Mouse (Mus musculus) erythroid progenitor cell, adult 5-6 weeks (primary cell): ENCODE data around the gene Dglucy. TPM values are rescaled to one million over a fixed set of nuclear protein-coding genes. Genes with fewer than 3 reads are reported as not detected.

Experiments used
- ATAC-seq: replicated peaks from 2 replicates; pipeline ENCODE4 v1.8.0; 2016; ENCODE audit warnings: moderate number of reproducible peaks, mild to moderate bottlenecking, moderate TSS enrichment, inconsistent platforms; ENCODE audit not compliant: poor library complexity, low FRiP score, severe bottlenecking
- total RNA-seq, 2 experiments: library from RNA; stranded (forward) in 1 of 2; stranded (reverse) in 1 of 2; fragments of 150-400 nt in 1 of 2; fragments of 186-747, 209-891 nt in 1 of 2; gene quantifications; 2 replicates each; pipeline versions ENCODE4 v1.2.3 to v1.2.4; 2015 to 2017; ENCODE audit warnings: low replicate concordance in 2 of 2

Dglucy gene
- total RNA-seq, 2 experiments from 2014 or later: 0.42 TPM; not detected in 1

DNA sequence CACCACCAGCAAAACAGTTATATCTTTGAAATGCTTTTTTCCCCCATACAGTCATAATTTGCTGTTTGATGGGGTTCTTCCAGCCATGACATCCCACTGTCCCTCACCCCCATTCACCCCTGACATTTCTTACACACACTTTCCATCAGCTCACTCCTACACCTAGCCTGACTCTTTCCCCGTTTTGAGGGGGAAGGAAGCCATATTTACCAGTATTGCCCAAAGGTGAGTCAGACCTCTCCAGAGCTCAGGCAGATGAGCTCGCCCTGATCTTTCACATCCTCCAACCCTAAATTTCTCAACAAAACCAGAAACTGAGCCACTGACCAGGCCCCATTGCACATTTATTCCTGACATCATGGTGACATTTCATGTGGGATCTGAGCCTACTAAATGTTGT is 93.0 kb downstream of the Dglucy start:
- ATAC-seq: no peak

DNA sequence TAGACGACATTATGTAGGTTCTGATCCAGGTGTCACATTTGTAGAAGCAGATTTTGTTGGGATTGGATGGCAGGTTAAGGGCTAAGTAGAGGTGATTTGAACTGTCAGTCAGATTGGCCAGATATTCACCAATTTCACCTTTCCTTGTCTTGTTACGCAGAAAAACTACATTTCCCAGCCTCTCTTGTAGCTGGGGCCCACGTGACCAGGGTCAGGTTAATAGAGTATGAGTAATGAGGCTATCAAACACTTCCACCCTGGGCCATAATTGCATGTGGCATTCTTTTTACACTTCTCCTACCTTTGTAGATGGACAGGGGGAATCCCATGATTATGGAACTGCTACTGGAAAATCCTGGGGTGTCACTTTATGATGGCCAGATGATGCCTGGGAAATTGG is 94.8 kb downstream of the Dglucy start:
- no peak for ATAC-seq

DNA sequence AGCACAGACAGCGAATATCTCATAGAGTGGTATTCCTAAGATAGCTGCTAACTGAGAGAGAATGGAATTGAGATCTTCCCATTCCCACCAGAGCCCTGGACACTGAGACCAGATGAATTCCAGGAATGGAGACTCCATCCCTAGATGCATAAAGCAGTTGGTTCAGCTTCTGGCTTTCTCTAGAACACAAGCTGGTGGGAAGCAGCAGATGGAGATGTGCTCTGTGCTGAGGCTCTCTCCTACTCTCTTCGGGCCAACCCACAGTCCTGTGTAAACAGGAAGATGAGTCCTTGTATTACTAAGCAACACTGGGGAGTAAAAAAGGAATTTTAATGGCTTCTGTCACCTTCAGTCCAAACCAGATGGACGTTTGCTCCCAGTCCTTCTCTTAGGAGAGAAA is 96.7 kb downstream of the Dglucy start:
- ATAC-seq: no peak

DNA sequence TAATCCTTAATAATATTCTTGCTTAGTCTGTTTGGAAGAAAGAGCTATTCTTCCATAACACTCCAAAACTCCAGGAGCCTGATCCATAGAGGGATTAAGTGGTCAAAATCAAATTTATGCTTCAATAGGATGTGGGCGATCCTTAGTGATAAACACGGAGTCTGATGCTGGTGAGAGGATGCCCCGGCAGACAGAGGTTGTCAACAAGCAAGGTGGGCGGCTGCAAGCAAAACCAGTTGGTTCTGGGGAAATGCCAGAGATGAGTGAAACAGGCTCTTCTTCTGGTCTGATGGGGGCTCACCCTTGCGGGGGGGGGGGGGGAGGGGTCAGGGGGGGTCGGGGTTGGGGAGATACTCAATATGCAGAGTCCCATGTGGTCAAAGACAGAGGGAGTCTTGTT is 97.1 kb downstream of the Dglucy start:
- no peak for ATAC-seq

DNA sequence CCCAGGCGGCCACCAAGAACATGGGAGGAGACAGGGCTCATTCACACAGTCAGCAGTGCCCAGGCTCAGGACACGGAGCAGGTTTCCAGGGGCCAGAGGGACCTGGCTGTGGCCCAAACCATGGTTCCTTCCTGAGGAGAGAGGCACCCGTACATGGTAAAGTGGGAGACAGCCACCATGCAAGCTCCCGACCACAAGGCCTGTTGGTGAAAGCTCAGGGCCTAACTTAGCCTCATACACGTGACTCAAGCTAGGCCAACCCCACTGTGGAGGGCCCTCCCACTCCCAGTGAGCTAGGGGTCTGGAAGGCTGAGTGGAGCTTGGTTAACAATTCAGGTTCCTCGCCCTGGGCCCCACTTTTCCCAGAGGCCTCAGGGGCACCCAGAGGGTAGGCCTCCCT is 99.1 kb downstream of the Dglucy start:
- ATAC-seq: no peak

DNA sequence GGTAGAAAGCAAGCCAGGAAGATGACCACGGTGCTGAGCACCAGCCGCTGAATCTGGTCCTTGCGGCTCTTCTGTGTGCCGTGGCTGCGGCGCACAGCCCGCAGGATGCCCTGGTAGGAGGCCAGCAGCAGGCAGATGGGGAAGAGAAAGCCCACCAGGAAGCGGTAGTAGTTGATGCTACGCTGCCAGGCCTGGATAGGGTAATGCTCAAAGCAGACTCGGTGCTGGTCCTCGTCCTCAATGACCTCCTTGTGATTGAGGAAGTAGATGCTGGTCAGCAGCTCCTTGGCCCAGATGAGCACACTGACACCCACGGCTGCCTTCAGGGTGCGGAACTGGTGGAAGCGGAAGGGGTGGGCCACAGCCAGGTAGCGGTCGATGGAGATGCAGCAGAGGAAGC is 99.7 kb downstream of the Dglucy start:
- no peak for ATAC-seq

DNA sequence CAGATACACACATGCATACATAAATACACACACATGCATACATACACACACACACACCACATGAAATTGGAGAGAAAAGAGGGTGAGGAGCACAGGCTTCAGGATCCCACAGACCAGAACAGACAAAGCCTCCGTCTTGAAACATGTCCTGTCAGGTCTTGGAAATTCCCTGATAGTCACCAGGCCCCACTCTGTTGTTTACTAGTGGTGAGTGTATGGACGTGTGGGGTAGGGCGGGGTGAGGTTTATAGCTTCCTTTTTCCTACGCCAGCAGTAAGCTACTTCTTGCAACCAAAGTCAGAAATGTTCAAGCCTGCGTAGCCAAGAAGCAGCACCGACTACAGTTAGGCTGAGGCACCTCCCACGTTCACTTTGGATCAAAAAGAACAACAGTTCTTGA is 104.3 kb downstream of the Dglucy start:
- ATAC-seq: no peak

DNA sequence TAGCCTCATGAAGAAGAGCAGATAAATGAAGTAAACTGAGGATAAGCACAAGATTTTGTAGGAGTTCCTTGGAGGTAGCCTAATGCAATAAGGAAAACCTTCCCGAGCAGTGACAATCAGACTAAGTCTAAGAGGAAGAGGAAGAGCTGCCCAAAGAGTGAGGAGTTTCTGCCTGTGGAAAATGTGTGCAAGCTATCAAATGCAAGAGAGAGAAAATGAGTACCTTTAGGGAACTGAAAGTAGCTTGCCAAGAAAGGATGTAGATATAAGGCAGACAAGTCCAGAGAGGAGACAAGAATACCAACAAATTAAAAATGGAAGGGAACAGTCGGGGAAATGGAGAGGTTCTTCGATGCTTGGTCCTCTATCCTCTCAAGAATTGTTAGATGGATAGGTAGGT is 106.7 kb downstream of the Dglucy start:
- ATAC-seq: no peak

DNA sequence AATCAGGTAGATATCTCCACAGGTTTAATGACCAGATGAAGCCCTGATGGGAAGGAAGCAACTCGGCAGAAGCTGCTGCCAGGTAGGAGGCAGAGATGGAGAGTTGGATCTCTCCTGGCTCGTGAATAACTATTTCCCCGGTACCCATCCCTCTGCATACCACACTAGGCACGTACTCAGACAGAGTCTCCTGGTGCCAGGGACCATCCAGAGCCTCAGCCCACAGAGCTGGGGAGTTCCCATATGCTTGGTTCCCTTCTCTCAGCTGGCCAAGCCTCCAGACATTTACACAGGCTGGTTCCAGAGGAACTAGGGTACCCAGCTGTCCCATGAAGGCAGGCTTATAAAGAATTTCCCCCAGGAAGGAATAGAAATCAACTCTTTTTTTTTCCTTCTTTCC is 108.0 kb downstream of the Dglucy start:
- no peak for ATAC-seq

DNA sequence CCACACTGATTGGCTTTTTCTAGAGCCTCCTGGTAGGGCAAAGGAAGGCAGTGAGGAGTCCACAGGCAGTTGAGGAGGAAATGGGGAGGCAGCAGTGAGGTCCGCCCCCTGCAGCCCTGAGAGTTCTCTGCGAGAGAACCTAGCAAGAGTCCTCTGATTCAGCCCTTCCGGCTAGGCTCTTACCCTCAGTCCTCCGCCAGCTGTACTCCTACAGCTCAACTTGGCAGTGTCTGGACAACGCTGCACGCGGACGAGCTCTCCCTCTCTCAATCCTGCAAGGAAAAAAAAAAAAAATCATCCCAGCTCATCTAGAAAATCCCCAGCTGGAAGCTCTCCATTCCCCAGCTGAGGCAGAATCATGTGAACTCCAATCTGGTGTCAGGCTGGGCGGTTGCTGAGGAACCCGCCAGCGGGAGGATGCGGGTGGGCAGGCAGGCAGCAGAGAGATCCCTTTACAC is 109.0 kb downstream of the Dglucy start:
- ATAC-seq: no peak

DNA sequence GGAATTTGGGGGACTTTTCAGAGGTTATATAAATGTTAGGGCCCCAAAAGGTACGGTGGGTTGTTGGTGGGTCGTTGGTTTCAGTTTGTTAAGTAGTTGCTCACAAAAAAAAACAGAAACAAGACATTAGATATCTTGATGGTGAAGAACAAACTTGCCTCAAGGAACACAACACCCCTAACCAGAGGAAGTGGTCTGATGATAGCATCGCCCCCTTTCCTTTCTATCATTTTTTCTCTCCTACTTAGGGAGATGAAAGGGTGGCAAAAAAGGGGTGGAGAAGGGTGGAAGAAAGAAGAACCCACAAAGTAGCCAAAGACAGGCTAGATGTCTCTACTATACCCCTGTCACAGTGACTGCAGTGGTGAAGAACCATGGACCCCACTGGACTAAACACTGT is 111.7 kb downstream of the Dglucy start:
- ATAC-seq: no peak

DNA sequence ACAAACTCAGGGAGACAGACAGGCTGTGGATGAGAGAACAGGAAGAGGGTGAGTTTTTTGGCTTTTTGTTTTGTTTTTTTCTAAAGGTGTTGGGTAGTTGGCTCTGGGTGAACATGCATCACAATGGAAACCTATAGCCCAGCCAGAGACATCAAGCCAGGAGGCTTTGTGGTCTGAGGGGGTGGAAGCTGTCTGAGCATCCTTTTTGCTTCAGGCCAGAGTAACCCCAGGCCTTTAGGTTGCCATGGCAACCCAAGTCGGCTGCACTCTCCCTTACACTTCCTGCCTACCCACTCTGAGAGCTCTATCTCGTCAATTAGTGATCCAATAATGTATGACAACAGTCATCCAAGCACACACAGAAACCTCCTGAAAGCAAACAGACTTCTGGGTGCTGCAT is 116.6 kb downstream of the Dglucy start:
- no peak for ATAC-seq

DNA sequence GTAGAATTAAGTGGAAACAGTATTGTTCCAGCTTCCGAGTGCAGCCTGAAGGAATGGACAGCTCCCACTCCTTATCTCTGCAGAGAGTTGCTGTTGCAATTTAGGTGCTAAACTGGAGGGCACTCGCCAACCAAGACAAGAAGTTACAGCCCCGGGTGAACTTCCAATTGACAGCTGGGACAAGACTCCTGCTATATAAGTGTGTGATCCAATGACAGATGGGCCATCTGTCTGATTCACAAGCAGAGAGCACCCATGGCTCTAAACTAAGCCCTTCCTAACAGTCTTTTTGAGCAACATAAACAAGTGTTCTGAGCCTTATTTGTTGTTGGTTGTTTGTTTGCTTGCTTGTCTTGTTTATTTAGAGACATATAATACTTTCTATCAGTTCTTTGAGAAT is 117.8 kb downstream of the Dglucy start:
- no peak for ATAC-seq

DNA sequence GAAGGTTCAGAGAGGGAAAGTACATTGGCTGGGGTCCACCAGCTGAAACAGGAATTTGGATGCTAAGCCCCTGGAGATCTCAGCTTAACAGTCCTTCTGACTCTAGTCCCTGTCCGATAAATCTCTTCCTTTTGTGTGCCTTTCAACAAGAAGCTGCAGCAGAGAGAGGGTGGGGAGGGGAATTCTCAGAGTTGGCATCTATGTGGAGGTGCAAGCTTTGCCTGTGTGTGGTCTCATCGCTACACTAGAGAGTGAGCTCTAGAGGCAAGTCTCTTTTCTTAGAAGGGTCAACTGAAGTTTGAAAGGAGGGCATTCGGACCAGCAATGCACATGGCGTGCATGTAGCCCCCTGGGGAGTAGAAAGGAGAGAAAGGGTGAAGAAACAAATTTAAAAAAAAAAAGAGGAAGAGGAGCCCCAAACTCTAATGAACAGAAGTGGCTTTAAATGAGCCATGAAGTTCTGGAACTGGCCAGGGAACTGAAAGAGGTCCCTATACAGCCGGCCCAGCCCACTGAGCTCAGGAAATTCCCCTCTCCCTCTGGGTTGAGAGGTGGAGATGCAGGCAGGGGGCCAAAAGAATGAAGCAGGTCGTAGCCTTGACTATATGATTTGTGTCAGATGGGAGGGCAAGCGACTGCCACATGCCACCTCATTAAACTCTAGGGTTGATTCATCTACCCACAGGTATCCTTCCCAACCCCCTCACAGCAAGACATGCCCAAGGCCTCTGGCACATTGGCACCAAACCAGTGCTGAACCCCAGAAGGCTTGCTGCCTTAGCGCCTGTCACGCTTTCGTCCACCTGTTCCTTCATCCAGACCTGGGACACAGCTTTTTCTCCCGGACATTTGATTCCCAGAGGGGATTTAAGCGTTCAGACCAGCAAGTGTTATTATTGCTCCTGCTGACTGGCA is 119.1 kb downstream of the Dglucy start:
- ATAC-seq: no peak

DNA sequence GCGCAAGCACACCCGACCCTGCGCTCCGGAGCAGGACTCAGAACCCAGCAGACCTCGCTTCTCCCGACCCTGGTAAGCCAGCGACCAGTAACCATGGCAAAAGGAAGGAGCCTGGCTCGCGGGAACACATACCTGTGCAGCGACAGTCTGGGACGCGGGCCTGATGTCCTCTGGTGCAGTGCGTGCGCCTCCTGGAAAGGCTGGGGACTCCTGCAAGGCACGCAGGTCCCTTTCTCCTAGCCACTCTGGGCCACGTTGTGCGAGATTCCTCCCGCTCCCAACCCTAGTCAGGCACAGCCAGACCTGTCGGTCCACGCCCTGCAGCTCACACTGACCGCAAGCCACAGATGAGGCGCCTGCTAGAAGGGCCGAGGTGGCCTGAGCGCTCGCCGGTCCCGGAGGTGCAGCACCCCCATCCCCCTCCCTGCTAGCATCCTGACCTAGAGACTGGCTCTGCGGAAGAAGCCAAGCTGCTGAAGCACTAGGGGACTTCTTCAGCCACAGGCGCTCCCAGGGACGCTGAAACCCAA is 120.3 kb downstream of the Dglucy start:
- no peak for ATAC-seq

DNA sequence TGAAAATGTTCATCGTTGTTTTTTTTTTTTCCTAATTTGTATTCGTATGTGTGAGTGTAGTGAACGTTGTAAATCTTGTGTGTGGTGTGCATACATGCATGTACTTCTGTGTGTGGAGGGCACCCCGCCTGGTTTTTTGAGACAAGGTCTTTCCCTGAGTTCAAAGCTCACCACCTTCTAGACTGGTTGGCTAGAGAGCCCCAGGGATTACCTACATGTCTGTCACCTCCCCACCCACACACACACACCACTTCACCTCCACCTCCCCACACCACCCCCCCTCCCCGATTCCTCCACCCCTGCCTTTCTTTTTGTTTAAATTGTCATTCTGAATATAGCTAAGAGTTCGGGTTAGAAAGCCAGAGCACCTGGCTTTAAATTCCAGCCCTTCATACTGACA is 122.0 kb downstream of the Dglucy start:
- no peak for ATAC-seq

DNA sequence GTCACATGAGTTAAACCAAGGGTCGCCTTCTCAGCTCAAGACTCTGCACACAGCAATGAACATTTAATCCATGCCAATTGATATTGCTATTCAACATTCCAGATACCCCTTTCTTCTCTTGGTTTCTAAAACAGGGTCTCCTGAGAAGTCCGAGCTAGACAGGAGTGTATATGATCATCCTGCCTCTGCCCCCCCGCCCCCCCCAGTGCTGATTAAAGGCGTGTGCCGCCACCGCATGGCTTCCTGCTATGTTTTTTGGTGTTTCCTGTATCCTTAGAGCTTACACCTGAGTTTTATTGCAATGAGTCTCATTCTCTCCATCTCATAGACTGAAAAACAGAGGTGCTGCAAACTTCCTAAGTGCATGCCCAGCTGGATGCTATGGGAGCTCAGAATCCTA is 122.5 kb downstream of the Dglucy start:
- ATAC-seq: no peak

DNA sequence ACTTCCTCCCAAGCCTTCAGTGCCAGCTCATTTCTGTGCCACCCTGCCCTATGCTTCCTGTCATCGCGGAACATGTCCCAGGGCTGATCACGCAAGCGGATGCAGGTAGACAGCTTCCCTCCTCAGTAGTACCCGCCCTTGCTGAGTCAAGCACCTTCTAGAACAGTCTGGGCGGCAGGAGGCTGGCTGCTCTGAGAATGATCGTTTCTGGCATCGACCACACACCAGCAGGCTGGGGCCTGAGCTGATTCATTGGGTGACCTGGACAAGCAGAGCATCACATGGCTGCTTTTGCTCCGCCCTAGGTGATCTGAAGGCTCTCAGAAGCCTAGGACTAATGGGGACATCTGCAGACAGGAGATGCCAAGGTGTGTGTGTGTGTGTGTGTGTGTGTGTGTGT is 124.9 kb downstream of the Dglucy start:
- no peak for ATAC-seq

DNA sequence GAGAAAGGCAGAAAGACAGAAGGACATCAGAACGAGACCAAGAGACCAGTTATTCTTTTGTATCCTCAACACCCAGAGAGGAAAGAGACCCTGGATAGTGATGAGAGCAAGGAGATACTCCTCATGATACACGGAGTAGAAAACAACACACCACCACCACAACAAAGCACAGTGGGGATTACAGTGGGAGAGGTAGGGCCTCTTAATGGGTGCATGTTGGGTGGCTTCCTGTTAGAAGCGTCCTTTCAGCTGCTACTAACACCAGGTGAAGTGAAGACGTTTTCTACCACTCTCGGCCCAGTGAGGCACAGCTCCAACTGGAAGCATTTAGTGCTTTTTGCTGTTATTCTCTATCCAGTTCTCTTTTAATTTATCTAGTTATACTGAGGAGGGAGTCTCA is 128.0 kb downstream of the Dglucy start:
- ATAC-seq: no peak

DNA sequence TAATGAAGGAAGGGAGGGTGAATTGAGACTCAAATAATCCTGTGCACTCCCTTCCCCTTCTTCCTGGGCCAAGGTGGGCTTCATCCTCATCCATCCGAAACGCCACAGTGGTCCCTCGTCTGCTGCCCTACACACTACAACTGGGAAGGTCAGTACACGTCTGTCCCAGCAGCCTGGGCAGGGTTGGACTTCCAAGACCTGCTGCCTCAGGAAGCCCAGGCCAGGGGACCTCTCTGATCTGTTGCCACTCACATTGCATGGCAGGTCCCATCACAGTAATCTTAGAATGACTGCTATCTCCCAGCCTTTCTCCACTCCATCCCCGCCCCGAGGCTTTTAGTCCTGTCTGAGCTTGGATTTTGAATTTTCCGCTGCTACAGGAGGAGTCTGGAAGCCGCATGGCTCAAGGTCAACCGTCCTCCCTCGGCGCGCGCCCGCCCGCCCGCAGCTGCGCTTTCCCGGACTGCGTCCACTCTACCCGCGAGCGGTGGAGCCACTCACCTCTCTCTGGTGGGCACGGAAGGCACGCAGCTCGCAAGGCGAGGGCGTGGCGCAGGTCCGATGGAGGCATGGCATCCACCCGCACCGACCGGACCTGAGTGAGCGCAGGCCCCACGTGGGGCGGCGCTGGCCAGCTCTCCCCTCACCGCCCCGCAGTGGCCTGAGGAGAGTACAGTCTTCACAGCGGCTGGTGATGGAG is 128.9 kb downstream of the Dglucy start, which contains the start of gene Gpr68:
TSS of gene Gpr68 (minus strand) at position 601 of the 700 bp plus-strand sequence.
- ATAC-seq: no peak
